Mouse (Mus musculus): Measurements from ENCODE around the gene Arhgef17. TPM values are rescaled to one million over a fixed set of nuclear protein-coding genes. Genes with fewer than 3 reads are reported as not detected.

Arhgef17 gene
- polyA plus RNA-seq, 1 experiment from 2014 or later, result 2.2 TPM

GRCm38 (mm10) chr7:100905037-100905436, 26.9 kb downstream of the Arhgef17 start:
- Histone ChIP-seq H3K27ac (replicated peaks) (no peak overlapping the region), H3K36me3 (ENCODE audit: control insufficient read depth, insufficient read depth, low read length) (no peaks in the 10 kb centered on the region; the same call in 1 of the 2 replicates), H3K4me1 (replicated peaks; ENCODE audit: control insufficient read depth, insufficient read depth) (no peaks in the 10 kb centered on the region), H3K27me3 (ENCODE audit: control insufficient read depth, insufficient read depth, low read length) (no peaks in the 10 kb centered on the region), H3K4me3 (ENCODE audit: low read depth, low read length) (no peak overlapping the region), H3K9ac (ENCODE audit: low read length) (no peak overlapping the region), H3K4me2 (replicated peaks; ENCODE audit: low read depth) (no peak overlapping the region), H3K9me3 (ENCODE audit: control insufficient read depth, low read length) (no peaks in the 10 kb centered on the region)
- 74% methylated on average over 7 of the region's 7 CpGs for WGBS
- TF ChIP-seq CTCF (IDR thresholded peaks at IDR 0.05; ENCODE audit: low read depth) (no peak), EP300 (optimal IDR thresholded peaks at IDR 0.05) (no peak)
- no peak for DNase-seq (ENCODE audit: low spot score)
- no peak for ATAC-seq (ENCODE audit: low FRiP score, low TSS enrichment)

- no peak overlapping the region for H3K4me2 ChIP-seq (replicated peaks; ENCODE audit: low read depth)
- TF ChIP-seq EP300 (optimal IDR thresholded peaks at IDR 0.05) (no peak), CTCF (IDR thresholded peaks at IDR 0.05; ENCODE audit: low read depth) (no peak)
- H3K4me1 ChIP-seq (replicated peaks; ENCODE audit: control insufficient read depth, insufficient read depth), result no peaks in the 10 kb centered on the region
- H3K27ac ChIP-seq (replicated peaks), result no peak overlapping the region
- ATAC-seq (ENCODE audit: low FRiP score, low TSS enrichment), result no peak
- no peak overlapping the region for H3K9ac ChIP-seq (ENCODE audit: low read length)
- 83% methylated on average over 5 of the region's 5 CpGs for WGBS
- no peaks in the 10 kb centered on the region for H3K27me3 ChIP-seq (ENCODE audit: control insufficient read depth, insufficient read depth, low read length)
- no peaks in the 10 kb centered on the region for H3K9me3 ChIP-seq (ENCODE audit: control insufficient read depth, low read length)
- no peaks in the 10 kb centered on the region; the same call in 1 of the 2 replicates for H3K36me3 ChIP-seq (ENCODE audit: control insufficient read depth, insufficient read depth, low read length)
- H3K4me3 ChIP-seq (ENCODE audit: low read depth, low read length), result no peak overlapping the region
- DNase-seq (ENCODE audit: low spot score), result no peak
These were observed 27.3 kb downstream of the Arhgef17 start for GRCm38 (mm10) chr7:100904612-100905011.

GRCm38 (mm10) chr7:100902451-100903137, 29.3 kb downstream of the Arhgef17 start:
- no peak overlapping the region for H3K9ac ChIP-seq (ENCODE audit: low read length)
- 74% methylated on average over 9 of the region's 9 CpGs for WGBS
- H3K36me3 ChIP-seq (ENCODE audit: control insufficient read depth, insufficient read depth, low read length), result no peaks in the 10 kb centered on the region; the same call in 1 of the 2 replicates
- 0 out of 2 replicates have a peak, but pooled peaks have one; percentile 19 for ATAC-seq (ENCODE audit: low FRiP score, low TSS enrichment)
- DNase-seq (ENCODE audit: low spot score), result no peak
- no peak overlapping the region for H3K4me2 ChIP-seq (replicated peaks; ENCODE audit: low read depth)
- H3K27me3 ChIP-seq (ENCODE audit: control insufficient read depth, insufficient read depth, low read length), result no peaks in the 10 kb centered on the region
- H3K27ac ChIP-seq (replicated peaks), result no peak overlapping the region
- TF ChIP-seq EP300 (optimal IDR thresholded peaks at IDR 0.05) (no peak), CTCF (IDR thresholded peaks at IDR 0.05; ENCODE audit: low read depth) (peak; percentile 69)
- H3K4me3 ChIP-seq (ENCODE audit: low read depth, low read length), result no peak overlapping the region
- no peaks in the 10 kb centered on the region for H3K4me1 ChIP-seq (replicated peaks; ENCODE audit: control insufficient read depth, insufficient read depth)
- no peaks in the 10 kb centered on the region for H3K9me3 ChIP-seq (ENCODE audit: control insufficient read depth, low read length)

GRCm38 (mm10) chr7:100897828-100898227, 34.1 kb downstream of the Arhgef17 start:
- no peak overlapping the region for H3K9ac ChIP-seq (ENCODE audit: low read length)
- ATAC-seq (ENCODE audit: low FRiP score, low TSS enrichment) (no peak), DNase-seq (ENCODE audit: low spot score) (no peak)
- H3K4me2 ChIP-seq (replicated peaks; ENCODE audit: low read depth), result no peak overlapping the region
- H3K27me3 ChIP-seq (ENCODE audit: control insufficient read depth, insufficient read depth, low read length), result no peaks in the 10 kb centered on the region
- TF ChIP-seq EP300 (optimal IDR thresholded peaks at IDR 0.05) (no peak), CTCF (IDR thresholded peaks at IDR 0.05; ENCODE audit: low read depth) (no peak)
- 78% methylated on average over 5 of the region's 5 CpGs for WGBS
- H3K27ac ChIP-seq (replicated peaks), result no peak overlapping the region
- no peaks in the 10 kb centered on the region for H3K9me3 ChIP-seq (ENCODE audit: control insufficient read depth, low read length)
- no peaks in the 10 kb centered on the region for H3K36me3 ChIP-seq (ENCODE audit: control insufficient read depth, insufficient read depth, low read length)
- H3K4me1 ChIP-seq (replicated peaks; ENCODE audit: control insufficient read depth, insufficient read depth), result no peaks in the 10 kb centered on the region
- no peak overlapping the region for H3K4me3 ChIP-seq (ENCODE audit: low read depth, low read length)

- Histone ChIP-seq H3K36me3 (ENCODE audit: control insufficient read depth, insufficient read depth, low read length) (peaks cover 3% of the 10 kb centered on the region; the same call in 1 of the 2 replicates), H3K4me1 (replicated peaks; ENCODE audit: control insufficient read depth, insufficient read depth) (no peaks in the 10 kb centered on the region), H3K9ac (ENCODE audit: low read length) (peak overlapping the region; percentile 64), H3K4me3 (ENCODE audit: low read depth, low read length) (peak overlapping the region; percentile 44), H3K9me3 (ENCODE audit: control insufficient read depth, low read length) (no peaks in the 10 kb centered on the region), H3K27me3 (ENCODE audit: control insufficient read depth, insufficient read depth, low read length) (no peaks in the 10 kb centered on the region), H3K4me2 (replicated peaks; ENCODE audit: low read depth) (peak overlapping the region; percentile 90), H3K27ac (replicated peaks) (no peak overlapping the region)
- TF ChIP-seq EP300 (optimal IDR thresholded peaks at IDR 0.05) (no peak), CTCF (IDR thresholded peaks at IDR 0.05; ENCODE audit: low read depth) (no peak)
- ATAC-seq (ENCODE audit: low FRiP score, low TSS enrichment), result peak; percentile 19; the same call in 1 of the 2 replicates
- WGBS, result 7% methylated on average over 12 of the region's 12 CpGs
- no peak for DNase-seq (ENCODE audit: low spot score)
These were observed 37.1 kb downstream of the Arhgef17 start for GRCm38 (mm10) chr7:100894833-100895226.
